Mouse (Mus musculus) gastrocnemius, postnatal 36 days (tissue): ENCODE measurements around the gene Epgn. TPM values are rescaled to one million over a fixed set of nuclear protein-coding genes. Genes with fewer than 3 reads are reported as not detected.

Source experiments
- total RNA-seq, 2 experiments: library from RNA; stranded (reverse); gene quantifications; 2 replicates each; pipeline ENCODE4 v1.2.3; 2021

Epgn gene
- total RNA-seq, 2 experiments from 2014 or later = 0.47 to 0.61 TPM

Other genes starting within 250 kb of the Epgn start
- gene Cxcl3, start 241.4 kb upstream of the Epgn start, total RNA-seq = not detected
- gene Cxcl15, start 232.9 kb upstream of the Epgn start, total RNA-seq = not detected
- under 1 TPM in 1 of 2 experiments, not detected in 1; 0.36 TPM for gene Cxcl1, start 136.2 kb upstream of the Epgn start, total RNA-seq
- gene Cxcl2, start 123.6 kb upstream of the Epgn start, total RNA-seq = not detected
- 1 to 10 TPM; 5.4 to 7.8 TPM for gene Mthfd2l, start 96.3 kb upstream of the Epgn start, total RNA-seq
- gene Ereg, start 47.2 kb downstream of the Epgn start, total RNA-seq = not detected
- not detected for gene Areg, start 112.1 kb downstream of the Epgn start, total RNA-seq